Mouse (Mus musculus) hindbrain, embryonic 11.5 days (tissue): ENCODE measurements around the gene Tgfbr3. TPM values are rescaled to one million over a fixed set of nuclear protein-coding genes. Genes with fewer than 3 reads are reported as not detected.

Source experiments
- ATAC-seq: fragments of 200-750 bp; cut with Nextera tagmentation; 2 replicates; pipeline ENCODE4 v1.8.0; 2017; ENCODE audit warnings: mild to moderate bottlenecking, moderate TSS enrichment, moderate library complexity; ENCODE audit not compliant: low FRiP score
- DNase-seq: peaks from one replicate; pipeline ENCODE4 v3.0.0-alpha.2; 2015; ENCODE audit warnings: low spot score
- H3K27ac ChIP-seq: fragments of 300-500 bp; sonication (generic); 2 replicates; pipeline ENCODE4 v1.5.1; 2014; ENCODE audit warnings: mild to moderate bottlenecking, low read depth, low read length
- H3K27me3 ChIP-seq: fragments of 300-500 bp; sonication (generic); 2 replicates; pipeline ENCODE4 v1.6.1; 2014; ENCODE audit warnings: mild to moderate bottlenecking, low read length, moderate library complexity, mixed read lengths; ENCODE audit not compliant: control insufficient read depth, insufficient read depth
- H3K36me3 ChIP-seq: fragments of 300-500 bp; sonication (generic); 2 replicates; pipeline ENCODE4 v1.6.1; 2014; ENCODE audit warnings: mild to moderate bottlenecking, low read length, moderate library complexity, mixed read lengths; ENCODE audit not compliant: control insufficient read depth, insufficient read depth
- H3K4me1 ChIP-seq: fragments of 300-500 bp; sonication (generic); replicated peaks from 2 replicates; pipeline ENCODE4 v1.6.1; 2014; ENCODE audit warnings: low read length, mixed read lengths; ENCODE audit not compliant: control insufficient read depth, insufficient read depth
- H3K4me2 ChIP-seq: fragments of 300-500 bp; sonication (generic); replicated peaks from 2 replicates; pipeline ENCODE4 v1.6.1; 2014; ENCODE audit warnings: mild to moderate bottlenecking, low read depth, low read length
- H3K4me3 ChIP-seq: fragments of 300-500 bp; sonication (generic); 2 replicates; pipeline ENCODE4 v1.5.1; 2014; ENCODE audit warnings: low read depth, low read length
- H3K9ac ChIP-seq: fragments of 300-500 bp; sonication (generic); 2 replicates; pipeline ENCODE4 v1.6.1; 2014; ENCODE audit warnings: low read depth, low read length
- H3K9me3 ChIP-seq: fragments of 300-500 bp; sonication (generic); 2 replicates; pipeline ENCODE4 v1.6.1; 2016; ENCODE audit warnings: low read length; ENCODE audit not compliant: control insufficient read depth
- WGBS: fragments of 180-500 bp; shearing (Covaris S2); extraction: QIAGEN DNeasy Blood & Tissue Kit; methylation state at CpG from one replicate; pipeline ENCODE4 v1.1.7; 2014; 5-methylcytosine and 5-hydroxymethylcytosine counted together
- polyA plus RNA-seq: library from polyadenylated mRNA; unstranded; fragments of >200 nt; fragmentation: Nextera tagmentation; extraction: Ambion mirVana; gene quantifications from 2 replicates; pipeline ENCODE4 v1.2.1, GENCODE M21; 2014

Tgfbr3 gene
- polyA plus RNA-seq, 1 experiment from 2014 or later: 9.6 TPM

DNA sequence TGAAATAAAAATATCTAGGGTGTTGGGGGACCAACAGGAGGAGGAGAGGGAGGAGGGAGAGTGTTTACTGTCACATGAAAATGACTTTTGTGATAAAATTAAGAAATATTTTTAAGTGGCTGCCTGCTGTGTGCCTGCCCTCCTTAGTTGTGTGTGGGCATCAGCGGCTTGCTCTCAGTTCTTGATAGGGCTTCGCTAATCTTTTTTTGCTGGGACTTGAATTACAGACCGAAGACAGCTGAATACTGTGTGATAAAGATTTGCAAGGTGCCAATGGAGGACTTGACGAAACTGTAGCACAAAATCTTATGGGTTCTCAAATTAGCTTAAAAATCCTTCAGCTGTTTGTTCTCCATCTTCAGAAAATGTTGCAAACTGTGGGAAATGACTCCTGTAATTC lies 205.0 kb downstream of the Tgfbr3 start:
- H3K9me3 ChIP-seq: no peaks in the 10 kb centered on the region
- DNase-seq (no peak), ATAC-seq (no peak)
- no peak overlapping the region for H3K27ac ChIP-seq
- no peak overlapping the region for H3K4me3 ChIP-seq
- H3K9ac ChIP-seq: no peak overlapping the region
- no peaks in the 10 kb centered on the region for H3K27me3 ChIP-seq
- no peak overlapping the region for H3K4me2 ChIP-seq
- no peaks in the 10 kb centered on the region for H3K4me1 ChIP-seq
- H3K36me3 ChIP-seq: no peaks in the 10 kb centered on the region
- WGBS: 92% methylated on average over 4 of the region's 4 CpGs

DNA sequence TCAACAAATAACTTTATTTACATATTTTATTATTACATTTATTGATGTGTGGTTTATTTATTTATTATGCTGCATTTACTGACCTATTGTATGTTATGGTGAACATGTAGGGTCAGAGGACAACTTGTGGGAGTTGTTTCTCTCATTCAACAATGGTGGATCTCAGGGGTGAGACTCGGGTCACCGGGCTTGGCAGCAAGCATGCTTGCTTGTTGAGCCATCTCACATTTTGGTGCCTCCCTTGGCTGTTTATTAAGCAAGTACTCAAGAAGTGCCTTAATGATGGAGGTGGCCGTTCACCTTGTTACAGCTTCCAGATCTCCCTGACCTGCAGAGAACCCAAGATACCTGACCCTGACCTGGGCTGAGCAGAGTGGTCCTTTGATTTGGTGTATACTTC lies 207.4 kb downstream of the Tgfbr3 start:
- Histone ChIP-seq H3K4me3 (no peak overlapping the region), H3K36me3 (no peaks in the 10 kb centered on the region), H3K27me3 (no peaks in the 10 kb centered on the region), H3K4me2 (no peak overlapping the region), H3K9me3 (no peaks in the 10 kb centered on the region), H3K9ac (no peak overlapping the region), H3K27ac (no peak overlapping the region), H3K4me1 (no peaks in the 10 kb centered on the region)
- no peak for ATAC-seq
- no peak for DNase-seq
- WGBS: 68% methylated on average over 3 of the region's 3 CpGs

DNA sequence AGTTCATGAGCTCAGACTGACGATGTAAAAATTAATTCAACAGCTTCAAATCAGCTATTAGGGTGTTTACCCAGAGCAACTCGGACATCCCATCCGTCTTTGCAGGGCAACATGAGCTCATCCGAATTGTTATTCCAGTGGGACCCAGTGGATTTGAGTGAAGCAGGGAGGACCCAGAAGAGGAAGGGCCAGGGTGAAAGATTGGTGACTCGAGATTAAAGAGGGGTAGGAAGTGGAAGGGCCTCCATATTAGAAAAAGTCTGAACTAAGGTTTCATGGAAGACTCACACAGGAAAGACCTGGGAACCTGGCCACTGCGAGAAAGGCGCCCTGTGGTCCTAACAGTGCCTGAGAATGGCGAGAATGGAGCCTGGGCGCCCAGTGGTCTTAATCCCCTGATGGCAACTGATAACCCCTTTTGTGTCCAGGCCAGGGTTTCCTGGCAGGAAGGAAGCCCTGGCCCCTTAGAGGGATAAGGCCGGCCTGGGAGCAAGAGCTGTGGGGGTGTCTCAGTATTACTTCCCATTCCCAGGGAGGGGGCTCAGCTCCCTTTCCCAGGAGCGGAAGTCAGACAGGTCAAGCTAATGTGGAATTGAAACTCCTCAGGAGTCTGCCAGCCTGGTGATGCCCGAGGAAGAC lies 208.3 kb downstream of the Tgfbr3 start:
- 53% methylated on average over 12 of the region's 12 CpGs for WGBS
- DNase-seq (no peak), ATAC-seq (no peak)
- no peaks in the 10 kb centered on the region for H3K9me3 ChIP-seq
- no peak overlapping the region for H3K4me2 ChIP-seq
- no peaks in the 10 kb centered on the region for H3K36me3 ChIP-seq
- no peak overlapping the region for H3K9ac ChIP-seq
- no peak overlapping the region for H3K4me3 ChIP-seq
- H3K4me1 ChIP-seq: no peaks in the 10 kb centered on the region
- no peak overlapping the region for H3K27ac ChIP-seq
- no peaks in the 10 kb centered on the region for H3K27me3 ChIP-seq

DNA sequence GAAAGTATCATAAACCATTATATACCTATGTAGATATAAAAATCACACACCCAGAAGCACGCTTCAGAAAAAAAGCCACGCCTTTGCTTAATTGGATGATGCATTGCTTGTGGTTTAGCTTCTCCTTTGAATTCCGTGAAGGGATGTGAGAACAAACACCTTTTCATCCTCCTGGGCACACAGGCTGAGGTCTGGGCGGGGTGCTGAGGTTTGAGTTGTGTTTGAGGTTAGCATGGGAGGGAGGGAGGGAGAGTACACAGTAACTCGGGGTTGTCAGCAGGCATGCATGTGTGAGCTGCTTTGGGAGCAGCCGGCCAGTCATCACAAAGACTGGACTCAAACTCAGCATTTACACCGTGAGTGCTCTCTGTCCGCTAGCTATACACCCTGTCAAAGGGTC lies 209.5 kb downstream of the Tgfbr3 start:
- ATAC-seq (no peak), DNase-seq (no peak)
- Histone ChIP-seq H3K27ac (no peak overlapping the region), H3K27me3 (no peaks in the 10 kb centered on the region), H3K4me2 (no peak overlapping the region), H3K9me3 (no peaks in the 10 kb centered on the region), H3K4me3 (no peak overlapping the region), H3K36me3 (no peaks in the 10 kb centered on the region), H3K4me1 (no peaks in the 10 kb centered on the region), H3K9ac (no peak overlapping the region)
- WGBS: 54% methylated on average over 8 of the region's 8 CpGs

DNA sequence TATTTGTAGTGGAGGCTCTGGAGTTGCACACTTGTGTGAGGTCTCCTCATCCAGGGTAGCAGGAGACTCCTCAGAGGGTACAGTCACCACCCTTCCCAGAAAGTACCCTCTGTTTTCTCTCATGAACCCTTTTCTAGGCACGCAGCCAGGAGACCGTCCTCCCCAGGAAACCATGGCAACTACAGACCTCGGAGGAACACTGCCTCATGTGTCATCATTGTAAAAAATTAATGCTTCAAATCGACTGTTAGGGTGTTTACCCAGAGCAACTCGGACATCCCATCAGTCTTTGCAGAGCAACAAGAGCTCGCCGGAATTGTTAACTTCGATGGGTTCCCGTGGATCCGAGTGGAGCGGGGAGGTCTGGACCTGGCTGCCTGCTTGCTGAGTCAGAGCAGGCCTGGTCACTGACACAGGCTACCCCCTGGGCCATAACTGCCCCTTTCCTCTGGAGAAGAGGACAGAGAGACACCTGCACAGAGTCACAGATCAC lies 210.2 kb downstream of the Tgfbr3 start:
- Histone ChIP-seq H3K36me3 (no peaks in the 10 kb centered on the region), H3K4me2 (no peak overlapping the region), H3K4me3 (no peak overlapping the region), H3K27ac (no peak overlapping the region), H3K9ac (no peak overlapping the region), H3K4me1 (no peaks in the 10 kb centered on the region), H3K9me3 (no peaks in the 10 kb centered on the region), H3K27me3 (no peaks in the 10 kb centered on the region)
- WGBS: 77% methylated on average over 11 of the region's 11 CpGs
- DNase-seq: no peak
- ATAC-seq: 0 out of 2 replicates have a peak, but pooled peaks have one; percentile 33

DNA sequence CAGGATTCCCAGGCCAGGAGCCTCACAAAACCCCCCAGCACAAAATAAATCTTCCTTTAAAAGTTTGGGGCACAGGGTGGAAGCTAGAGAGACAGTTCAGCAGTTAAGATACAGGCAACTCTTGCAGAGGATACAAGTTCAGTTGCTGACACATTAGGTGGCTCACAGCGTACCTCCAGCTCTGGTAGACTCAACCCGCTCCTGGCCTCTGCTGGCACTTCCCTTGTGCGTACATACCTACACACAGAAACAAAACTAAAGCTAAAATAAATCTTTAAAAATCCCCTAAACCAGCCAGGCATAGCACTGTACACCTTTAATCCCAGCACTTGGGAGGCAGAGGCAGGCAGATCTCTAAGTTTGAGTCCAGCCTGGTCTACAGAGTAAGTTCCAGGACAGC lies 211.1 kb downstream of the Tgfbr3 start:
- H3K9me3 ChIP-seq: no peaks in the 10 kb centered on the region
- no peaks in the 10 kb centered on the region for H3K36me3 ChIP-seq
- ATAC-seq (no peak), DNase-seq (no peak)
- no peak overlapping the region for H3K4me3 ChIP-seq
- no peak overlapping the region for H3K27ac ChIP-seq
- no peaks in the 10 kb centered on the region for H3K4me1 ChIP-seq
- H3K27me3 ChIP-seq: no peaks in the 10 kb centered on the region
- 94% methylated on average over 3 of the region's 3 CpGs for WGBS
- no peak overlapping the region for H3K4me2 ChIP-seq
- no peak overlapping the region for H3K9ac ChIP-seq

DNA sequence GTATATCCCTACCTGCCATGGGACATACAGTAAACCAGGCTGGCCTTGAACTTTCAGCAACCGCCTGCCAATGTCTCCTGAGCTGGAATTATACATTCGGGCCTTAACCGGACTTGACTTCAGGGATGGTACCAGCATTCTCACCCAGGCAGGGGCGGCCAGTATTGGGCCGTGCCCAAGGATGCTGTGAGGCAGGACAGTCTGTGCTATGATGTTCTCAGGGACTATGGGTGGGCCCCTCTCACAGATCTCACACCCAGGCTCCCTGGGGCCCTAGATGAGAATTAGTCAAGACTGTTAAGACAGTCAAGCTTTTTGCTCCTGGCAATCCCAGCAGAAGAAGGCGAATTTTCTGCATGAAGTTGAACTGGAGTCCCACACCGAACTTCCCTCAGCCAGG lies 211.5 kb downstream of the Tgfbr3 start:
- H3K9ac ChIP-seq: no peak overlapping the region
- H3K9me3 ChIP-seq: no peaks in the 10 kb centered on the region
- ATAC-seq (no peak), DNase-seq (no peak)
- no peak overlapping the region for H3K4me2 ChIP-seq
- WGBS: 92% methylated on average over 7 of the region's 7 CpGs
- H3K36me3 ChIP-seq: no peaks in the 10 kb centered on the region
- no peak overlapping the region for H3K27ac ChIP-seq
- H3K4me3 ChIP-seq: no peak overlapping the region
- no peaks in the 10 kb centered on the region for H3K27me3 ChIP-seq
- no peaks in the 10 kb centered on the region for H3K4me1 ChIP-seq

DNA sequence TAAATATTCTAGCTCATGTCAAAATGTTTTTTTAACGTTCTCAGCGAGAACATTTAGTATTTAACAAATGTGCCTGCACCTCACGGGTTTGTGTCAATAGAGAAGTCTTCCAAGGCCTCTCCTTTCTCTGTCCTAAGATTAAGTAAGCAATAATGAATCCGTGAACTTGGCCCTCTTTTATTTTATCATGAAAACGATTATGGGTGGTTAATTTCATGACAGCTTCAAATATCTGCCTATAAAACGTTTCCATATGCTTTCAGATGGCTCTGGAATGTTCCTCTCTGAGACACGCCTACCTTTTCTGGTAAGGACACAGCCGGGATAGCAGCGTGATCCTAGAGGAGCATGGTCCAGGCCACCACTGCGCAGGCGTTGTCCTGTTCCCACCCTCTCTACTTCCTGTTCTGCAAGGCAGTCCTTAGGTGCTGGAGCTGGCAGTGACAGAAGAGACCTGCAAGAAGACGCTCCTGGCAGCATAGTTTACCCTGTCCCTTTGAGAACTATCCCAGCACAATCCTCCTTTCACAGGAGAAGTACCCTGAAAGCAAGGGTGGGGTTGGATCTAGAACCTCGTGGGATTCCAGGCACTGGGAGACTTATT lies 214.3 kb downstream of the Tgfbr3 start:
- no peaks in the 10 kb centered on the region for H3K4me1 ChIP-seq
- no peaks in the 10 kb centered on the region for H3K27me3 ChIP-seq
- H3K36me3 ChIP-seq: no peaks in the 10 kb centered on the region
- DNase-seq (no peak), ATAC-seq (no peak)
- no peak overlapping the region for H3K4me2 ChIP-seq
- H3K9me3 ChIP-seq: no peaks in the 10 kb centered on the region
- H3K9ac ChIP-seq: no peak overlapping the region
- no peak overlapping the region for H3K4me3 ChIP-seq
- 81% methylated on average over 13 of the region's 13 CpGs for WGBS
- H3K27ac ChIP-seq: no peak overlapping the region

DNA sequence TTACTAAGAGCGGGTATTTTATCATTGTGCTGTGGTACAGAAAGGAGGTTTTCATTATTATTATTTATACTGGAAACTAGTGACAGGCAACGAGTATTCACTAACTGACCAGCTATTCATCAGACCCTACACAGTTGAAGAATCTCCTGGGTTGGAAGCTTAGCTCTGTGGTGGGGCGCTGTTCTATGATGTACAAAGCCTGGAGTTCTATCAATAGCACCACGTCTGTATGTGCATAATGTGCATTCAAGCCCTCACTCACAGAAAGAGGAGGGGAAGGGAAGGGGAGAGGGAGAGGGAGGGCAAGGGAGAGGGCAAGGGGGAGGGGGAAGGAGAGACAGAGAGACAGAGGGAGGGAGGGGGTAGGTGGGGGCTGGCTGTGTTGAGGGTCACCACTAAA lies 215.1 kb downstream of the Tgfbr3 start:
- Histone ChIP-seq H3K4me3 (no peak overlapping the region), H3K9ac (no peak overlapping the region), H3K9me3 (no peaks in the 10 kb centered on the region), H3K36me3 (no peaks in the 10 kb centered on the region), H3K4me2 (no peak overlapping the region), H3K27me3 (no peaks in the 10 kb centered on the region), H3K4me1 (no peaks in the 10 kb centered on the region), H3K27ac (no peak overlapping the region)
- DNase-seq (peak; percentile 25), ATAC-seq (peak; percentile 56; the same call in 1 of the 2 replicates)
- 40% methylated on average over 4 of the region's 4 CpGs for WGBS
